Mouse (Mus musculus): ENCODE measurements around the gene Fcrla.

The Fcrla gene

GRCm38 (mm10) chr1:170929245-170929644 is 1.9 kb upstream of the Fcrla start:
- no peak for DNase-seq (ENCODE audit: low spot score)

- DNase-seq (ENCODE audit: low spot score): no peak
These were observed 1.1 kb upstream of the Fcrla start for GRCm38 (mm10) chr1:170928467-170928866.

GRCm38 (mm10) chr1:170926941-170927340 is 442 bp downstream of the Fcrla start:
- no peak for DNase-seq (ENCODE audit: low spot score)

GRCm38 (mm10) chr1:170924485-170924884 is 2.9 kb downstream of the Fcrla start:
- no peak for DNase-seq (ENCODE audit: low spot score)

GRCm38 (mm10) chr1:170919308-170919707 is 8.1 kb downstream of the Fcrla start:
- no peak for DNase-seq (ENCODE audit: low spot score)

- DNase-seq (ENCODE audit: low spot score): no peak
These were observed 11.7 kb downstream of the Fcrla start for GRCm38 (mm10) chr1:170915657-170916056.

- DNase-seq (ENCODE audit: low spot score): no peak
These were observed 14.3 kb downstream of the Fcrla start, which contains the start of gene Fcrlb for GRCm38 (mm10) chr1:170912891-170913615. Gene Fcrlb (minus strand): TSS chr1:170912941.

GRCm38 (mm10) chr1:170911907-170912660 is 15.3 kb downstream of the Fcrla start:
- DNase-seq (ENCODE audit: low spot score): no peak

GRCm38 (mm10) chr1:170908341-170908740 is 19.0 kb downstream of the Fcrla start:
- no peak for DNase-seq (ENCODE audit: low spot score)

GRCm38 (mm10) chr1:170907456-170908191 is 19.8 kb downstream of the Fcrla start:
- DNase-seq (ENCODE audit: low spot score): no peak

GRCm38 (mm10) chr1:170907111-170907455 is 20.3 kb downstream of the Fcrla start:
- no peak for DNase-seq (ENCODE audit: low spot score)

- DNase-seq (ENCODE audit: low spot score): no peak
These were observed 23.9 kb downstream of the Fcrla start for GRCm38 (mm10) chr1:170903485-170903884.

- peak; percentile 73 for DNase-seq (ENCODE audit: low spot score)
These were observed 25.7 kb downstream of the Fcrla start for GRCm38 (mm10) chr1:170901536-170902238.

GRCm38 (mm10) chr1:170900799-170901467 is 26.4 kb downstream of the Fcrla start:
- no peak for DNase-seq (ENCODE audit: low spot score)

GRCm38 (mm10) chr1:170898413-170899075 is 28.8 kb downstream of the Fcrla start:
- no peak for DNase-seq (ENCODE audit: low spot score)

- no peak for DNase-seq (ENCODE audit: low spot score)
These were observed 30.6 kb downstream of the Fcrla start for GRCm38 (mm10) chr1:170896651-170897281.

GRCm38 (mm10) chr1:170894603-170895602 is 32.5 kb downstream of the Fcrla start:
- DNase-seq (ENCODE audit: low spot score): no peak

- no peak for DNase-seq (ENCODE audit: low spot score)
These were observed 35.1 kb downstream of the Fcrla start for GRCm38 (mm10) chr1:170892279-170892678.

GRCm38 (mm10) chr1:170891646-170892045 is 35.7 kb downstream of the Fcrla start:
- DNase-seq (ENCODE audit: low spot score): no peak

All from left cerebral cortex, adult 11 months (tissue).